ENCODE assay signal across 9 mouse cellular contexts in the genomic region with DNA sequence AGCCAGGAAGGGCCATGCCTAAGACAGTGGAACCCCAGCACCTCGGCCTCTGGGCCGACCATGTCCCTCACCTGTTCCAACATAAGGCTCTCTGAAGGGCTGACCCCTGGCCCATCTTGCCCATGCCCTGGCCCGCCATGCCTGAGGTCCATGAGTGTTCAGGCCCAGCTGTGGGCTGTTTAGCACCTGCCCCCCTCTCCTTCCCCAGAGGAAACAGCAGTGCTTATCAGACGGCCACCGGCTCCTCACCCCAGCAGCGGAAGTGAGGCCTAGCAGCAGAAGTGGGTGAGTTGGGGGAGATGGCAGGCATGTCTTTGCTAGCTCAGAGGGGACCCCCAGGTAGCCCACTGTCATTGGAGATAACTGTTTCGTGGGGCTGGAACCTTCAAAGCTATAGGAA. TPM values are rescaled to one million over a fixed set of nuclear protein-coding genes. Genes with fewer than 3 reads are reported as not detected.
A peak's percentile ranks its signal among the peaks of the same experiment; 100 is the strongest.
DNase-seq lines count a peak whose midpoint lies in the region; ATAC-seq and TF ChIP-seq lines count a peak whose summit lies in the region.
"Had no signal": no experiment of that assay in that cellular context is flagged by ENCODE, and none has a peak within 500 bp of the region (broad histone marks: within the 10 kb centered on the region; RNA-seq: fewer than 3 reads in every experiment).

No protein-coding gene starts in this region.

- peaks cover 4% of the 10 kb centered on the region; the same call in 1 of the 2 replicates for H3K4me1 ChIP-seq in lung, postnatal 0 days (ENCODE audit: insufficient read depth, low read depth, low read length)
- H3K4me1 ChIP-seq in liver, embryonic 15.5 days (replicated peaks), result peaks cover 81% of the 10 kb centered on the region

- H3K27ac ChIP-seq in lung, postnatal 0 days (ENCODE audit: low read length), result peak overlapping the region; percentile 92
- peak overlapping the region; percentile 96 for H3K27ac ChIP-seq in liver, embryonic 15.5 days (replicated peaks)

- peak overlapping the region; percentile 61 for H3K4me2 ChIP-seq in lung, postnatal 0 days (replicated peaks; ENCODE audit: low read depth, low read length)
- H3K4me2 ChIP-seq in liver, embryonic 15.5 days, result peak overlapping the region; percentile 88

- DNase-seq in cerebellum, adult 11-12 months, result peak; percentile 45
- DNase-seq in cerebellum, postnatal 14 days, result no peak
- no peak for DNase-seq in lung, postnatal 0 days (ENCODE audit: low spot score)
- DNase-seq in lung, postnatal 25 days (ENCODE audit: low spot score), result no peak
- peak; percentile 84 for DNase-seq in thymus, postnatal 14 days
- DNase-seq in kidney, postnatal 25 days, result no peak
- no peak for DNase-seq in frontal cortex, postnatal 36 days (ENCODE audit: low spot score in 2 of 2)
- DNase-seq: kidney, adult 9 months had no signal

- H3K36me3 ChIP-seq in lung, postnatal 0 days (ENCODE audit: insufficient read depth, low read length), result peaks cover 13% of the 10 kb centered on the region; the same call in 1 of the 2 replicates
- peaks cover 47% of the 10 kb centered on the region for H3K36me3 ChIP-seq in liver, embryonic 15.5 days (replicated peaks)

- no peak for ATAC-seq in lung, postnatal 0 days
- ATAC-seq in liver, embryonic 15.5 days (ENCODE audit: insufficient read depth), result peak; percentile 51

- TF ChIP-seq EP300 in lung, postnatal 0 days (IDR thresholded peaks at IDR 0.05), result no peak

- peak overlapping the region; percentile 31; the same call in 1 of the 2 replicates for H3K4me3 ChIP-seq in lung, postnatal 0 days (ENCODE audit: low read depth, low read length)
- H3K4me3 ChIP-seq in liver, embryonic 15.5 days (replicated peaks), result peak overlapping the region; percentile 68

- no peak for TF ChIP-seq CTCF in lung, postnatal 0 days (IDR thresholded peaks at IDR 0.05)

- H3K27me3 ChIP-seq in lung, postnatal 0 days (replicated peaks; ENCODE audit: insufficient read depth, low read length), result no peaks in the 10 kb centered on the region
- no peaks in the 10 kb centered on the region for H3K27me3 ChIP-seq in liver, embryonic 15.5 days

- 0 out of 2 replicates have a peak overlapping the region, but pooled peaks have one; percentile 50 for H3K9ac ChIP-seq in lung, postnatal 0 days (replicated peaks; ENCODE audit: low read depth)
- H3K9ac ChIP-seq in liver, embryonic 15.5 days, result peak overlapping the region; percentile 85

- no peaks in the 10 kb centered on the region for H3K9me3 ChIP-seq in lung, postnatal 0 days (ENCODE audit: low read length)
- H3K9me3 ChIP-seq in liver, embryonic 15.5 days (replicated peaks), result no peaks in the 10 kb centered on the region

- 66% methylated on average over 7 of the region's 7 CpGs for WGBS in lung, postnatal 0 days
- 8% methylated on average over 7 of the region's 7 CpGs for WGBS in liver, embryonic 15.5 days (ENCODE audit: insufficient replicate concordance)

RNA-seq across cellular contexts. Expression of a gene that starts 0.9 kb away (rescaled TPM):
- polyA plus RNA-seq in lung, postnatal 0 days (2015; fragmentation: Nextera tagmentation; extraction: Ambion mirVana), result 14.9 and 25.3 TPM in 2 replicates
- polyA plus RNA-seq in liver, embryonic 15.5 days (2015; fragmentation: Nextera tagmentation; extraction: Ambion mirVana), result 21.4 and 23.3 TPM in 2 replicates

RNA-seq across cellular contexts. Expression of a gene that starts 10.0 kb away (rescaled TPM):
- polyA plus RNA-seq in lung, postnatal 0 days (2015; fragmentation: Nextera tagmentation; extraction: Ambion mirVana), result 84.8 and 108 TPM in 2 replicates
- 83.9 and 93.0 TPM in 2 replicates for polyA plus RNA-seq in liver, embryonic 15.5 days (2015; fragmentation: Nextera tagmentation; extraction: Ambion mirVana)

RNA-seq across cellular contexts. Expression of a gene that starts 46.7 kb away (rescaled TPM):
- 14.5 and 15.0 TPM in 2 replicates for polyA plus RNA-seq in lung, postnatal 0 days (2015; fragmentation: Nextera tagmentation; extraction: Ambion mirVana)
- 10.1 and 11.6 TPM in 2 replicates for polyA plus RNA-seq in liver, embryonic 15.5 days (2015; fragmentation: Nextera tagmentation; extraction: Ambion mirVana)

RNA-seq across cellular contexts. Expression of a gene that starts 49.1 kb away (rescaled TPM):
- 1,667 and 1,708 TPM in 2 replicates for polyA plus RNA-seq in lung, postnatal 0 days (2015; fragmentation: Nextera tagmentation; extraction: Ambion mirVana)
- polyA plus RNA-seq in liver, embryonic 15.5 days (2015; fragmentation: Nextera tagmentation; extraction: Ambion mirVana), result 540 and 595 TPM in 2 replicates

RNA-seq across cellular contexts. Expression of a gene that starts 50.2 kb away (rescaled TPM):
- 26.3 and 28.8 TPM in 2 replicates for polyA plus RNA-seq in lung, postnatal 0 days (2015; fragmentation: Nextera tagmentation; extraction: Ambion mirVana)
- polyA plus RNA-seq in liver, embryonic 15.5 days (2015; fragmentation: Nextera tagmentation; extraction: Ambion mirVana), result 5.4 and 7.6 TPM in 2 replicates

Comparison
In these comparisons a context has a peak if more than half of its experiments do, and no peak if none do; other contexts are left out.
1. DNase-seq: peak in cerebellum, adult 11-12 months (single experiment) and thymus, postnatal 14 days (single experiment); none in cerebellum, postnatal 14 days (0 of 2), lung, postnatal 0 days (single experiment), lung, postnatal 25 days (single experiment), kidney, postnatal 25 days (0 of 2) and frontal cortex, postnatal 36 days (0 of 2).